Mouse (Mus musculus): ENCODE results near the gene Bcl10. TPM values are rescaled to one million over a fixed set of nuclear protein-coding genes. Genes with fewer than 3 reads are reported as not detected.
"Not testable (repeated sequence)": the region's sequence is repeated elsewhere in the genome, so short reads cannot be mapped to it uniquely, and the experiment has no call there.

The Bcl10 gene
- polyA plus RNA-seq (2015; fragmentation: Nextera tagmentation; extraction: Ambion mirVana), result 40.7 and 48.9 TPM in 2 replicates

- WGBS, result 38% methylated on average over 11 of the region's 11 CpGs
- Histone ChIP-seq H3K4me3 (peak within 1 kb of the TSS; percentile 89), H3K9ac (peak within 1 kb of the TSS; percentile 27), H3K36me3 (no peaks in the 10 kb centered on the region), H3K4me2 (peak within 1 kb of the TSS; percentile 52), H3K4me1 (replicated peaks) (peaks cover 17% of the 10 kb centered on the region), H3K9me3 (no peaks in the 10 kb centered on the region), H3K27ac (replicated peaks) (peak within 1 kb of the TSS; percentile 67), H3K27me3 (no peaks in the 10 kb centered on the region)
- no peak for ATAC-seq (ENCODE audit: low read depth)
These were observed at the start of gene Bcl10 for GRCm38 (mm10) chr3:145922019-145922854. Gene Bcl10, plus strand, starts transcription at chr3:145922804.

GRCm38 (mm10) chr3:145873271-145873670, 49.3 kb upstream of the Bcl10 start:
- whole genome bisulfite sequencing, result 92% methylated on average over 1 of the region's 1 CpGs
- no peak overlapping the region for H3K4me3 ChIP-seq
- H3K9ac ChIP-seq, result no peak overlapping the region
- no peak overlapping the region for H3K27ac ChIP-seq (replicated peaks)
- no peak for ATAC-seq (ENCODE audit: low read depth)
- no peaks in the 10 kb centered on the region for H3K9me3 ChIP-seq
- no peaks in the 10 kb centered on the region for H3K4me1 ChIP-seq (replicated peaks)
- H3K27me3 ChIP-seq, result no peaks in the 10 kb centered on the region
- H3K4me2 ChIP-seq, result no peak overlapping the region
- H3K36me3 ChIP-seq, result no peaks in the 10 kb centered on the region

- Histone ChIP-seq H3K9me3 (no peaks in the 10 kb centered on the region), H3K4me3 (no peak overlapping the region), H3K4me1 (replicated peaks) (no peaks in the 10 kb centered on the region), H3K4me2 (no peak overlapping the region), H3K27ac (replicated peaks) (no peak overlapping the region), H3K27me3 (no peaks in the 10 kb centered on the region), H3K36me3 (no peaks in the 10 kb centered on the region), H3K9ac (no peak overlapping the region)
- 83% methylated on average over 4 of the region's 4 CpGs for WGBS
- no peak for ATAC-seq (ENCODE audit: low read depth)
These were observed 48.5 kb upstream of the Bcl10 start for GRCm38 (mm10) chr3:145874126-145874525.

- no peaks in the 10 kb centered on the region for H3K36me3 ChIP-seq
- no peak overlapping the region for H3K27ac ChIP-seq (replicated peaks)
- no peak overlapping the region for H3K4me3 ChIP-seq
- no peak overlapping the region for H3K4me2 ChIP-seq
- ATAC-seq (ENCODE audit: low read depth), result no peak
- no peaks in the 10 kb centered on the region for H3K4me1 ChIP-seq (replicated peaks)
- H3K9ac ChIP-seq, result no peak overlapping the region
- H3K9me3 ChIP-seq, result no peaks in the 10 kb centered on the region
- 85% methylated on average over 11 of the region's 11 CpGs for WGBS
- H3K27me3 ChIP-seq, result no peaks in the 10 kb centered on the region
These were observed 46.5 kb upstream of the Bcl10 start for GRCm38 (mm10) chr3:145876120-145876519.

- H3K9ac ChIP-seq; H3K27me3 ChIP-seq; H3K27ac ChIP-seq (replicated peaks); H3K9me3 ChIP-seq; H3K4me2 ChIP-seq; H3K4me3 ChIP-seq; H3K36me3 ChIP-seq; ATAC-seq (ENCODE audit: low read depth): not testable (repeated sequence)
- peaks cover 12% of the 10 kb centered on the region for H3K4me1 ChIP-seq (replicated peaks)
- WGBS, result 93% methylated on average over 14 of the region's 14 CpGs
These were observed 43.7 kb upstream of the Bcl10 start for GRCm38 (mm10) chr3:145878867-145879266.

- no peak overlapping the region for H3K4me3 ChIP-seq
- H3K9ac ChIP-seq, result no peak overlapping the region
- no peak overlapping the region for H3K4me2 ChIP-seq
- no peaks in the 10 kb centered on the region for H3K9me3 ChIP-seq
- H3K27me3 ChIP-seq, result no peaks in the 10 kb centered on the region
- peaks cover 18% of the 10 kb centered on the region for H3K4me1 ChIP-seq (replicated peaks)
- no peak overlapping the region for H3K27ac ChIP-seq (replicated peaks)
- 82% methylated on average over 1 of the region's 1 CpGs for WGBS
- no peak for ATAC-seq (ENCODE audit: low read depth)
- no peaks in the 10 kb centered on the region for H3K36me3 ChIP-seq
These were observed 42.3 kb upstream of the Bcl10 start for GRCm38 (mm10) chr3:145880335-145880734.

- H3K4me1 ChIP-seq (replicated peaks), result peaks cover 30% of the 10 kb centered on the region
- H3K27ac ChIP-seq (replicated peaks), result no peak overlapping the region
- no peak overlapping the region for H3K4me2 ChIP-seq
These were observed 40.3 kb upstream of the Bcl10 start for GRCm38 (mm10) chr3:145882076-145882874.

GRCm38 (mm10) chr3:145883233-145883632, 39.4 kb upstream of the Bcl10 start:
- Histone ChIP-seq H3K4me3 (no peak overlapping the region), H3K36me3 (no peaks in the 10 kb centered on the region), H3K27me3 (no peaks in the 10 kb centered on the region), H3K9me3 (no peaks in the 10 kb centered on the region), H3K9ac (no peak overlapping the region), H3K4me1 (replicated peaks) (peaks cover 30% of the 10 kb centered on the region), H3K27ac (replicated peaks) (no peak overlapping the region), H3K4me2 (no peak overlapping the region)
- ATAC-seq (ENCODE audit: low read depth), result no peak
- WGBS, result 76% methylated on average over 2 of the region's 2 CpGs

More at GRCm38 (mm10) chr3:145882076-145882874, 40.3 kb upstream of the Bcl10 start:
- Histone ChIP-seq H3K27me3 (no peaks in the 10 kb centered on the region), H3K36me3 (no peaks in the 10 kb centered on the region), H3K4me3 (no peak overlapping the region), H3K9me3 (no peaks in the 10 kb centered on the region), H3K9ac (no peak overlapping the region)
- WGBS, result 79% methylated on average over 15 of the region's 15 CpGs
- ATAC-seq (ENCODE audit: low read depth), result no peak

- H3K4me2 ChIP-seq, result no peak overlapping the region
- H3K36me3 ChIP-seq, result peaks cover 4% of the 10 kb centered on the region; the same call in 1 of the 2 replicates
- no peaks in the 10 kb centered on the region for H3K27me3 ChIP-seq
- H3K27ac ChIP-seq (replicated peaks), result peak overlapping the region; percentile 64
- 67% methylated on average over 4 of the region's 4 CpGs for WGBS
- no peak overlapping the region for H3K4me3 ChIP-seq
- ATAC-seq (ENCODE audit: low read depth), result no peak
- H3K9ac ChIP-seq, result no peak overlapping the region
- H3K9me3 ChIP-seq, result no peaks in the 10 kb centered on the region
- peaks cover 35% of the 10 kb centered on the region for H3K4me1 ChIP-seq (replicated peaks)
These were observed 37.2 kb upstream of the Bcl10 start for GRCm38 (mm10) chr3:145885376-145885775.

- H3K27me3 ChIP-seq, result no peaks in the 10 kb centered on the region
- peak overlapping the region; percentile 64 for H3K27ac ChIP-seq (replicated peaks)
- H3K9ac ChIP-seq, result no peak overlapping the region
- H3K9me3 ChIP-seq, result no peaks in the 10 kb centered on the region
- WGBS, result 73% methylated on average over 5 of the region's 5 CpGs
- ATAC-seq (ENCODE audit: low read depth), result no peak
- H3K4me2 ChIP-seq, result no peak overlapping the region
- no peak overlapping the region for H3K4me3 ChIP-seq
- peaks cover 40% of the 10 kb centered on the region for H3K4me1 ChIP-seq (replicated peaks)
- peaks cover 4% of the 10 kb centered on the region; the same call in 1 of the 2 replicates for H3K36me3 ChIP-seq
These were observed 36.6 kb upstream of the Bcl10 start for GRCm38 (mm10) chr3:145885851-145886464.

GRCm38 (mm10) chr3:145887430-145887971, 35.1 kb upstream of the Bcl10 start:
- Histone ChIP-seq H3K4me3 (no peak overlapping the region), H3K9ac (no peak overlapping the region), H3K4me1 (replicated peaks) (peaks cover 36% of the 10 kb centered on the region), H3K4me2 (no peak overlapping the region), H3K27me3 (no peaks in the 10 kb centered on the region), H3K36me3 (peaks cover 4% of the 10 kb centered on the region; the same call in 1 of the 2 replicates), H3K9me3 (no peaks in the 10 kb centered on the region), H3K27ac (replicated peaks) (no peak overlapping the region)
- no peak for ATAC-seq (ENCODE audit: low read depth)
- 87% methylated on average over 6 of the region's 6 CpGs for WGBS
